Mouse (Mus musculus): ENCODE measurements around the gene Ms4a18. TPM values are rescaled to one million over a fixed set of nuclear protein-coding genes. Genes with fewer than 3 reads are reported as not detected.

Gene Ms4a18
- not detected in 2 replicates for polyA plus RNA-seq (2012; rRNA removed)

DNA sequence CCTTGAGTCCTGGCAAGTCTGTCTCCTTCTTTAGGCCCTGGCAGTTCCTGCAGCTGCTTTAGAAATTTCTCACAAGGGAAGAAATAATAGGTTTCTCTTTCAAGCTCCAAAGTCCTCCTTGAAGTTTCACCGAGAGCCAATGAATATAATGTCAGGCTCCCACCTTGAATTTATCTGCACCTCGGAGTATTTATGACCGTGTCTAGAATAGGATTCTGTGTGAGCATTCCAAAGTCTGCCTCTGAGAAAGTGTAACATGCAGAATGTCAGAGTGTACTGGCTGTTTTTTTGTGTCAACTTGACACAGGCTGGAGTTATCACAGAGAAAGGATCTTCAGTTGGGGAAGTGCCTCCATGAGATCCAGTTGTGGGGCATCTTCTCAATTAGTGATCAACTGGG is at the start of gene Ms4a18:
TSS of gene Ms4a18 (minus strand) at position 141 of the 400 bp plus-strand sequence.

DNA sequence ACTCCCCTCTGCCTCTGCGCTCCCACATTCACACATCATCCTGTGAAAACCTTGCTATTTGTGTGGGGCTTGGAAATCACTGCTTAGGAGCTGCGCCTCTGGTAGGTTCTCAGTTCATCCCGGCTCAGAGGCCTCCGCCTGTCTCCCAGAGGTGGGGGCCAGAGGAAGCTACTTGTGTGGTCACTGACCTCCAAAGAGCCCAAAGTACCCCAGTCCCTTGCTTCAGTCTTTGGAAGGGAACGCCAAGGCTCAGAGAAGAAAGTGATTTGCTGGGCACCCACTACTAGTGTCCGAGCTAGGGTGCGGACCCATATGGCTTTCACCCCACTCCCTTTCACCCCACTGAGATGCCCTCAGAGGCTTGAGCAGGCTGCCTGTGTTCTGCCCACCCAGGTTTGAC is 24.7 kb downstream of the Ms4a18 start, which contains the start of gene Ms4a15:
TSS of gene Ms4a15 (minus strand) at position 101 of the 400 bp plus-strand sequence.

DNA sequence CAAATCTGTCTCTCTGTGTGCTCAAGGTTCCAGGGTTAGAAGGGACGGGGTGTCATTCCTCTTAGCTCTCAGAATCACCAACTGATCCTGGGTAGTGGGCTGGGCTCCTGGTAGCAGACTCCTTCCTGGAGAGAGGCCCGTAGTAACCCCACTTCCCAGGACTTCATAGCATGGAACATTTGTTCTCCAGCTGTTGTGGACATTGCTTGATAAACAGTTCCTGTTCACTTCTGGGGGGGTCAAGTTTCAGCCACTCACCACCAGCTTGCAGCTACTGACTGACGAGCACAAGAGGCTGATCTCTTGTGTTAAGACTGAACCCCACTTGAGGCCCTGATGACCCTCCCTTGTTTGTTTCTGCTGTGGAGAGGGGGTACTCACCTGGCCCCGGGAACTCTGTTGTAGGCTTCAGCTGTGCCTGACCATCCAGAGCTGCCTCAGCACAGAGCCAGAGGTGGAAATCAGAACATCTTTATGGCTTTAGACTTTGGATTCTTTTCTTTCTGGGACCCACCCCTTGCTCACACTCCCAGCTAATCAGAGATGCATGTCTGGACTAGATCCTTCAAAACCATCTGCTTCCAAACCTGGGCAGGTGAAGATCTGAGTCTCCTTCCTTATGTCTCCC is 43.5 kb downstream of the Ms4a18 start, which contains the start of gene Ms4a10:
TSS of gene Ms4a10 (minus strand) at position 433 of the 628 bp plus-strand sequence.

DNA sequence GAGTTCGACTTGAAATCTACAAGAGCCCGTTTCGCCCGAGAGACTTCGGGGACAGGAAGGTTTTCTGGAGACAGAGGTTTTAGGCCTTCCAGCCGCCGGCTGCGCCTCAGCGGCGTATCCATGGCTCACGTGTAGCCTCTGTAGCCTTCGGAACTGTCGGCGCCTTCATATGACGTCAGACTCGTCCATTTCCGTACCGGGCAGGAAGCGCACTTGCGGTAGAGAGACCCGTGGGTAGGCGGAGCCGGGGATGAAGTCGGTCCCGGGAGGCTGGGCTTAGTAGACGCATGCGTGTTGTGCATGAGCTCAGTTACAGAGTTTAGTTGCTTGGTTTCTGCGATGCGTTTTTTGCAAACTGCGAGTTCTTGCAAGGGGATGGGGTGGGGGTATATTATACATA is 68.7 kb downstream of the Ms4a18 start, which contains the start of gene Ccdc86:
TSS of gene Ccdc86 (minus strand) at position 155 of the 400 bp plus-strand sequence.

Other genes starting within 250 kb of the Ms4a18 start
- gene Cd6, start 188.0 kb downstream of the Ms4a18 start, polyA plus RNA-seq (2012; rRNA removed) = 0.04 TPM in 1 of 2 replicates, not detected in the other
- 0.70 and 0.78 TPM in 2 replicates for gene Slc15a3, start 178.3 kb downstream of the Ms4a18 start, polyA plus RNA-seq (2012; rRNA removed)
- 159 and 188 TPM in 2 replicates for gene Tmem132a, start 148.1 kb downstream of the Ms4a18 start, polyA plus RNA-seq (2012; rRNA removed)
- gene Tmem109, start 136.0 kb downstream of the Ms4a18 start, polyA plus RNA-seq (2012; rRNA removed) = 29.3 and 43.3 TPM in 2 replicates
- 241 and 313 TPM in 2 replicates for gene Prpf19, start 122.8 kb downstream of the Ms4a18 start, polyA plus RNA-seq (2012; rRNA removed)
- 0.02 TPM in 1 of 2 replicates, not detected in the other for gene Zp1, start 97.4 kb downstream of the Ms4a18 start, polyA plus RNA-seq (2012; rRNA removed)
- 0.11 and 0.17 TPM in 2 replicates for gene Ptgdr2, start 80.9 kb downstream of the Ms4a18 start, polyA plus RNA-seq (2012; rRNA removed)
- gene Ccdc86, start 68.8 kb downstream of the Ms4a18 start, polyA plus RNA-seq (2012; rRNA removed) = 8.7 and 8.9 TPM in 2 replicates
- 0.06 TPM in 1 of 2 replicates, not detected in the other for gene Ms4a10, start 43.4 kb downstream of the Ms4a18 start, polyA plus RNA-seq (2012; rRNA removed)
- not detected in 2 replicates for gene Ms4a15, start 24.8 kb downstream of the Ms4a18 start, polyA plus RNA-seq (2012; rRNA removed)
- gene Ms4a8a, start 63.1 kb upstream of the Ms4a18 start, polyA plus RNA-seq (2012; rRNA removed) = not detected in 2 replicates
- not detected in 2 replicates for gene 1700017D01Rik, start 112.8 kb upstream of the Ms4a18 start, polyA plus RNA-seq (2012; rRNA removed)
- gene 1700025F22Rik, start 147.3 kb upstream of the Ms4a18 start, polyA plus RNA-seq (2012; rRNA removed) = not detected in 2 replicates
- not detected in 2 replicates for gene Ms4a13, start 178.7 kb upstream of the Ms4a18 start, polyA plus RNA-seq (2012; rRNA removed)
- not detected in 2 replicates for gene Ms4a12, start 214.4 kb upstream of the Ms4a18 start, polyA plus RNA-seq (2012; rRNA removed)
- gene Ms4a1, start 248.2 kb upstream of the Ms4a18 start, polyA plus RNA-seq (2012; rRNA removed) = not detected in 2 replicates

Measured in central nervous system, embryonic 11.5 days (tissue).